Mouse (Mus musculus) cerebellum, postnatal 10 days (tissue): ENCODE results near the gene Rad21l.
"Not testable (repeated sequence)": the region's sequence is repeated elsewhere in the genome, so short reads cannot be mapped to it uniquely, and the experiment has no call there.

Experiments
- DNase-seq, 2 experiments: peaks; one replicate each; pipeline ENCODE4 v3.0.0; 2021; ENCODE audit warnings: mixed read lengths in 2 of 2

Rad21l gene

DNA sequence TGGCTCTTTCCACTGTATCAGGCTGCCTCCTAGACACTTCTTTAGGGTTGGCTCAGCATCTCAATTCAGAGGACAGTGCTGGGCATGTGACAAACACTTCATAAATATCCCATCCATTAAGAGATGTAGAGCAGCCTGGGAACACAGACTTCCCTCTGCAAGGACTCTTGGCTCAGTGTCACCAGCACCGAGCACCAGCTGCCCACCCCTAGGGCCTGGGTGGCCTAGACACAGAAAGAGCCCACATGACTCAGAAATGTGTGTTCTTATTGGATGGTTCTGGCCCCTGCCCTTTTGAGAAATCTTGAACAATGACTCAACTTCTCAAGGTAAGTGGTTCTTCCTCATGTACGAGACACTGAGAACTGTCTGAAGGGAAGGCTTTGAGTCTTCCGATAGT lies 40.3 kb downstream of the Rad21l start:
- peak in 1 of 2 experiments; percentile 22 for DNase-seq

DNA sequence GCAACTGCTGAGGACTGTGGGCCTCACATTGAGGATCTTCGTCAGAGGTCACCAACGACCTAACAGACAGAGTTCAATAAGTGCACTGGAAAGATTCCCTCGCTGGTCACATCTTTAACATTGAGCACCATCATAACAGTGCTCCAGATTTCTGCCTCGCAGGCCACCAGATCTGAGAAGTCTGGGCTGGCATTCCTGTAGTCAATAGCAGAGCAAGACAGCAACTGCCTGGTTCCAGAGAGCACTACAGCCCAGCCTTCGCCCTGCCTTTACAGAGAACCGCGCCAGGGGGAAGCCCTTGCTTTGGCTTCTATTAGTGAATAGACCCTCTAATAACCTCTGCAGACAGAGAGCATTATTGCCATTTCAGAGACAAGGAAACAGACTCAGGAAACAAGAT lies 42.0 kb downstream of the Rad21l start:
- DNase-seq, result no peak

DNA sequence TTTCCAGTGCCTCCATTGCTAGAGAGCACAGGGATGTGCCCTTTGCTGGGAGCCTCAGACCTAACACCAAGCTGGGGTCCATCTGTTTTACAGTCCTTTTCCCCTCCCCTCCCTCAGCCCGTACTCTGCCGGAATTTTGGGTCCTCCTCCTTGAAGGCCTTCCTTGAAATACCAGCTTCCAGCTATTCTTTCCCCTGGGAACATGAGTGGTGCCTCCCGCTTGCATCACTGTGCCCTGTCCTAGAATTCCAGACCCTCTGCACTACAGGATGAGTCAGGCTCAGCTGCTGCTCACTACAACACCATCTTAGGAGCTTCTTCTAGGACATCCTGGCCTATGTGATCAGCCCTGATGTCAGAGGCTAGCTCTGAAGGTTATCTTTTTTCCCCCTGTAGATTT lies 44.6 kb downstream of the Rad21l start:
- DNase-seq, result no peak

DNA sequence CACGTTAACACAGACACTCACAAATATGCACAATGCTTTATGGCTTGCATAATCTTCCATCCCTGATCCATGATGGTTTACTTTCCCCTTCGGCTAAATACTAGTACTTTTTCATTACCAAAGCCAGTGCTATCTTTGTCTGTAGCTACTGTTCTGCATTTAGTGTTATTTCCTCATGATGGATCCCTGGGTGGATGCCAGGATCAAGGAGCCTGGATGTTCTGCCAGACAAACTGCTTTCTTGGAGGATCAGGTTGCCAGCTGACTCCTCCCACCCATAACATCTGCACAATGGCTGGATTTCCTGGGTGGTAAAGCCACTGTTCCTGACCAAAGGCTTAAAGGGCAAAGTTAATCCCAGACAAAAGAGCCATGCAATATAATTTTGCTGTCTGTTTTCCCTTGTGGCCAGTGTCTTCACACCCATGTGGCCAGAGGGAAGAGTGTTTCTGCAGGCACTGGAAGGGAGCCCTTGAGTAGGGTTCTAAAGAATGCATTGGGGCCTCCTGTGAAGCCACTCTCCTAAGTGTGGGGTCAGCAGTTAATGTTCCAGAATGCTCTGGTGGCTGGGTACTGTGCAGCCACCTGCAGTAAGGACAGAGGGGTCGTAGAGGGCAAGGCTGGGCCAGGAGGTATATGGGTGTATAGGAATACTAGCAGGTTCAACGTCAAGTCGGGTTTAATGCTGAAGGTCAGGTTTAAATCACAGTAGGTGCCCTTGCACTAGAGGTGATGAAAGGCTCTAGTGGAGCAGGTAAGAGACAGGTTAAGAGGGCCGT lies 51.6 kb downstream of the Rad21l start:
- no peak for DNase-seq

DNA sequence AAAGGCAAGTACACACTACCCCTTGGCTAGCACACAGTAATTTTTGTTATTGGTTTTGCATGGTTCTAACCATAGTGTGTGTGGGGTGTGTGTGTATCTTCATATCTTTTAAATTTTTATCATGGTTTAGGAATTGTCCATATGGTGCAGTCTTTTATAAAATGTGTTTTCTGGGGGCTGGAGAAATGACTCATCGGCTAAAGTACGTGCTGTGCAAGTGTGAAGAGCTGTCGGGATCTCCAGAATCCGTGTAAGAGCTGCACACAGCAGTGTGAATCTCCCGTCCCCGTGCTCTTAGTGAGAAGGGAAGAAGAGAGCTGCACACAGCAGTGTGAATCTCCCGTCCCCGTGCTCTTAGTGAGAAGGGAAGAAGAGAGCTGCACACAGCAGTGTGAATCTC lies 52.6 kb downstream of the Rad21l start:
- DNase-seq, result not testable (repeated sequence)

DNA sequence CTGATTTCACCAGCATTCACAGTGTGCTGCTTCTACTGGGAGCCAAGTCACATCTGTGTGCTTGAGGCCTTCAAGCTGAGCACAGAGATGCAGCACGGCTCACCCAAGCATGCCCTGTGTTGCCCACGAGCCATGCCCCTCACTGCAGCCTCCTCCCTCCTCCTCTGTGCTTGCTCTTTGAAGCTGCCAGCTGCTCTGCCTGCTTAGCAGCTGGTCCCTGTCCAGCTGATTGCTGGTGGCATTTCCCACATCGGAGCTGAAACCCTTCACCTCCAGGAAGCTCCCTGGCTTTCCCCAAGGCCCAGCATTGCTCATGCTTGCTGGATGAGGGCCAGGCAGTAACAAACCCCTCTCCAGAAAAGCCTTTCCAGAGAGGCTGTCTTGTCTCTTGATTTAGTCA lies 58.4 kb downstream of the Rad21l start:
- peak; percentile 55 to 61 for DNase-seq

DNA sequence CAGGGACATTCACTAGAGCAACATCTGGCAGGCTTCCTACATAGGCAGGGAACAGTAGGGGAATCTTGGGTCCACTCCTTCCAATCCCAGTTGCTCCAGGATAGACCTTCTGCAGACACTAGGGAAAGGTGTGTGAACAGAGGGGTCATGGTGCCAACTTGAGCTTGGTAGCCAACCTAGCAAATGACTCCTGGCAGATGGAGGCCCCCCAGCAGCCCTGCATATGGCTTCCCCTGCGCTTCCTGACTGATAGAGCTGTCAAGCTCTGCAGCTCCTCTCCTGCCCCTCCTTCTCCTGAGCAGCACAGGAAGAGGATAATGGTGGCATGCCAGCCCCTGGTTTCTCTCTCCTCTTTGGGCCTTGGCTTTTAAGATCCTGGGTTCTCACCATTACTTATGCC lies 59.9 kb downstream of the Rad21l start:
- peak; percentile 88 to 90 for DNase-seq

DNA sequence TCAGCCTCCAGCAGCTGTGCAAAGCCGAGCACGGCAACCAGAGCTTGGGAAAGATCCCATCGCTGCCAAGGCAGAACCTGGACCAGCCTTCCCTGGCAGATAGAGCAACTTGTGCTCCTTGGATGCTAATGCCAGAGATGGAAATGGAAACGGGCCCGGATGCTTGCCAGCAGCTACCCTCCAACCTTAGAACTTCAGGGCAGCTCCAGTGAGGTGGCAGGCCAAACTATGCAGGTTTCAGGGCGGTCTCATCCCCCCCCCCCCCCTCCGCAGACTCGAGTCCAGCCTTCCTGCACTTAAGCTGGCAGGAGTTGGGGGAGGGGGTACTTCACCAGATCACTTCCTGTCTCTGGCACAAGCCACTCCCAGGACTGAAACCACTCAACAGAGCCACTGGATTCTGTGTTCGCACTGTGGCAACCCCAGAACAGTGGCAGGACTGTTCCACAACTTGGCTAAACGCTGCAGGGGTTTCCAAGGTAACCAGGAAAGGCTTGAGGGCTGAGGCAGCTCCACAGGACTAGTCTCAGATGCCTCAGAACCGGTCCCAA lies 62.8 kb downstream of the Rad21l start:
- DNase-seq, result peak; percentile 76 to 81

DNA sequence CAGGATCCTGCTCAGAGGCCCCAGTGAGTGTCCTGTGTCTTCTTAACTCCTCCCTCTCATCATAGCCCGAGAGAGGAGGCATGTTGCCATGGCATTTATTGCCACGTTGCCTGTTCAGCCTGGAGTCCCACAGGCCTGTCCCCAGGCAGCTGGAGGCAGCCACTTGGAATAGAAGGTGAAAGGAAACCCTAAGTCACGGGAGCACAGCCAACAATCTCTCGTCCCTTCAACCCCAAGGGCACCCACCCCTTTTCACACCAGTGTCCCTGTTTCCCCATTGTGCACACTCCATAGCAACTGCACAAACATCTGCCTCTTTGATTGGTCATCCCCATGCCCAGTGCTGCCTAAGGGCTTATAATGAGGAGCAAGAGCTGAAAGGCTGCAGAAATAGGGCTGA lies 64.7 kb downstream of the Rad21l start:
- DNase-seq, result peak; percentile 54 to 64

DNA sequence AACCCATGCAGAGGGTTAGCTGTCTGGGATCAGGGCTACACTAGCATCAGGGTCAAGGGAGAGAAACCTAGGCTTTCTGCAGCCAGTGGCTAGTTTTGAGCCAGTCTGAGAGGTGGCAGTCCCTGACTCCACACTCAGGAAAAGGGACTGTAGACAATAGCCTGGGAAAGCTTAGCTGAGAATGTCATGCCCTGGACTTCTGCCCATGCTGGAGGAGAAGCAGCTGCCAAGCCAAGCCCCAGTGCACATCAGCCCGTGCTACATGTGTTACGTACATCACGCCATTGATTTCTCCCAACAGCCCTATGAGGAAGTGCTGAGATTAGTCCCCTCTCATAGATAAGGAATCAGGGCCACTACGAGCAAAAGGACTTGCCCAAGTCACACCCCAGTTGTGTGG lies 66.2 kb downstream of the Rad21l start:
- no peak for DNase-seq

DNA sequence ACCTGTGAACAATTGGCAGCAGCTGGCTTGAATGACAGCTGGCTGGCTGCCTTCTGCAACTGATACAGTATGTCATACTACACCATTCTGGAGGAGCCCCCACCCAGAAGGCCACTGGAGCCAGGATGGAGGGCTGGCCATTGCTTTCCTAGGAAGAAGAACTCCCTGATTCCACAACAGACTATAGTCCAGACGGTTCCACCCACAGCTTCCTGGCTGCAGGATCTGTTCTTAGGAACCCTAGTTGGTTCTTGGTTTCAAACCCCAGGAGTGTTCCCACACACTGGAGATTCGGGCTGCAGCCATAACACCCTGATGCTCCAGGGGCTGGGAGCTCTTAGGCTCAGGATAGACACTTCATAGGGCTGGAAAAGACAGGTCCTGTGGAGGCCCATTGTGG lies 70.3 kb downstream of the Rad21l start:
- no peak for DNase-seq
